Mouse (Mus musculus): ENCODE results near the gene Ntf5. TPM values are rescaled to one million over a fixed set of nuclear protein-coding genes. Genes with fewer than 3 reads are reported as not detected.
A peak's percentile ranks its signal among the peaks of the same experiment; 100 is the strongest.

The Ntf5 gene
- polyA plus RNA-seq, 1 experiment from 2014 or later = 1.1 TPM

DNA sequence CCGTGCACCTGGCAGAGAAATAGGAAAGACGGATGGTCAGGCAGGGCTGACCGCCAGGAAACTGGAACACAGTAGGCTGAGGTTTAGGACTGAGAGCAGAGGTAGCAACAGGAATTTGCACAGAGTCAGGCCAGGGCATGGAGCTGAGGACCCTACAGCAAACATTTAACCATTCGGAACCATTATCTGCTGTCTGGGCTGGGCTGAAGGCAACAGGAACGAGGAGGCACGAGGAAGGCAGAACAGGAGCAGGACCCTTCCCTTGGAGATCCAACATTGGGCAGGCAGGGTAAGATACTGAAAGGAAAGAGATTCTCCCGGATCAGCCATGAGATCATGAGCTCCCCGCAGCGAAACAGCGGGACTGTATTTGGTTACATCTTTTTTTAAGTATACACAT lies 5.7 kb upstream of the Ntf5 start:
- Histone ChIP-seq H3K36me3 (no peaks in the 10 kb centered on the region), H3K4me3 (no peak overlapping the region), H3K4me1 (replicated peaks) (peaks cover 17% of the 10 kb centered on the region), H3K27me3 (ENCODE audit: insufficient read depth, poor library complexity, severe bottlenecking) (peaks cover 81% of the 10 kb centered on the region), H3K27ac (no peak overlapping the region), H3K9me3 (no peaks in the 10 kb centered on the region)
- WGBS = 84% methylated on average over 10 of the region's 10 CpGs
- DNase-seq (ENCODE audit: low spot score) = no peak

DNA sequence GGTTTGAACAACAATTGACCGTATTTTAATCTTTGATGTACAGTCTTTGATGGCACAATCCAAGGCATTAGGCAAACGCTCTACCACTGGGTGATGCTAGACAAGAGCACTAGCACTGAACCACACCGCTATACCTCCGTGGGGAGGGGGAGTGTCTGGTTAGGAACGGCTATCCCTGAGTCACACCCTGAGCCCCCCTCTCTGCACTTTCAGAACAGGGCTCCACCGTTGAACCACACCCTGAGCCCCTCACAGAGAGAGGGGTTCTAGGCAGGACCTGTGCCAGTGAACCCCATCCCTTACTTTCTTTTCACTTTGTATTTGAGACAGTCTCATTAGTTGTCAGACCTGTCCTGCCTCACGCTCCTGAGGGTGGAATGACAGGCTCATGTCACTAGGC lies 5.1 kb upstream of the Ntf5 start:
- DNase-seq (ENCODE audit: low spot score) = no peak
- WGBS = 78% methylated on average over 7 of the region's 7 CpGs
- peaks cover 86% of the 10 kb centered on the region for H3K27me3 ChIP-seq (ENCODE audit: insufficient read depth, poor library complexity, severe bottlenecking)

DNA sequence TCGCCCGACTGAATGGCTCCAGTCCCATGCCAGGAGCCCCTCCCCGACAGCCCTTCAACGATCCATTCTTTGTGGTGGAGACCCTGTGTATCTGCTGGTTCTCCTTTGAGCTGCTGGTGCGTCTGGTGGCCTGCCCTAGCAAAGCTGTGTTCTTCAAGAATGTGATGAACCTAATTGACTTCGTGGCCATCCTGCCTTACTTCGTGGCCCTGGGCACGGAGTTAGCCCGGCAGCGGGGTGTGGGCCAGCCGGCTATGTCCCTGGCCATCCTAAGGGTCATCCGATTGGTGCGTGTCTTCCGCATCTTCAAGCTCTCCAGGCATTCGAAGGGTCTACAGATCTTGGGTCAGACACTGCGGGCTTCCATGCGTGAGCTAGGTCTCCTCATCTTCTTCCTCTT lies 4.5 kb upstream of the Ntf5 start:
- Histone ChIP-seq H3K9me3 (no peaks in the 10 kb centered on the region), H3K27ac (no peak overlapping the region), H3K4me1 (replicated peaks) (peaks cover 27% of the 10 kb centered on the region), H3K36me3 (no peaks in the 10 kb centered on the region), H3K4me3 (no peak overlapping the region), H3K27me3 (ENCODE audit: insufficient read depth, poor library complexity, severe bottlenecking) (peaks cover 92% of the 10 kb centered on the region)
- no peak for DNase-seq (ENCODE audit: low spot score)
- WGBS = 88% methylated on average over 17 of the region's 17 CpGs

More for the DNA sequence above, 5.1 kb upstream of the Ntf5 start:
- Histone ChIP-seq H3K27ac (no peak overlapping the region), H3K4me1 (replicated peaks) (peaks cover 21% of the 10 kb centered on the region), H3K36me3 (no peaks in the 10 kb centered on the region), H3K4me3 (no peak overlapping the region), H3K9me3 (no peaks in the 10 kb centered on the region)

DNA sequence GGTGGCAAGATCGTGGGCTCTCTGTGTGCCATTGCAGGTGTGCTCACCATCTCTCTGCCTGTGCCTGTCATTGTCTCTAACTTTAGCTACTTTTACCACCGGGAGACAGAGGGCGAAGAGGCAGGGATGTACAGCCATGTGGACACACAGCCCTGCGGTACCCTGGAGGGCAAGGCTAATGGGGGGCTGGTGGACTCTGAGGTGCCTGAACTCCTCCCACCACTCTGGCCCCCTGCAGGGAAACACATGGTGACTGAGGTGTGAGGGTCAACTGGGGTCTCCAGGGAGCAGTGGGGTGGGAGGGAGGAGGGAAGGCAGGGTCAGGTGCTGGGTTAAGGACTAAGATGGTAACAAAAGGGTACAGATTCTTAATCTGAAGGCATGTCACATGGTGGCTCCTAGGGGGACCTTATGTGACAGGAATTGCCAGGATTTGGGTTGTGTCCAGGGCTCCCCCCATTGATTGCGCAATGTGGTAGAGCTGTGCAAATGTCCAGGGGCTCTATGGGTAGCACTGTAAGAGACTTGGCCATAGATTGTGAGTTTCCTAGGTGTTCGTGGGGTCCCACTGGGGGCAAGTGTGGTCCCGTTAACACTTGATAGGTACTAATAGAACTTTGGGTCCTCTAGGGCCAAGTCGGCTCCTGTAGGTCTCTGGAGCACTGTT lies 3.9 kb upstream of the Ntf5 start:
- peaks cover 32% of the 10 kb centered on the region for H3K4me1 ChIP-seq (replicated peaks)
- 88% methylated on average over 8 of the region's 8 CpGs for WGBS
- no peak for DNase-seq (ENCODE audit: low spot score)
- no peaks in the 10 kb centered on the region for H3K9me3 ChIP-seq
- no peaks in the 10 kb centered on the region for H3K36me3 ChIP-seq
- peaks cover 99% of the 10 kb centered on the region for H3K27me3 ChIP-seq (ENCODE audit: insufficient read depth, poor library complexity, severe bottlenecking)
- H3K27ac ChIP-seq = no peak overlapping the region
- H3K4me3 ChIP-seq = no peak overlapping the region

DNA sequence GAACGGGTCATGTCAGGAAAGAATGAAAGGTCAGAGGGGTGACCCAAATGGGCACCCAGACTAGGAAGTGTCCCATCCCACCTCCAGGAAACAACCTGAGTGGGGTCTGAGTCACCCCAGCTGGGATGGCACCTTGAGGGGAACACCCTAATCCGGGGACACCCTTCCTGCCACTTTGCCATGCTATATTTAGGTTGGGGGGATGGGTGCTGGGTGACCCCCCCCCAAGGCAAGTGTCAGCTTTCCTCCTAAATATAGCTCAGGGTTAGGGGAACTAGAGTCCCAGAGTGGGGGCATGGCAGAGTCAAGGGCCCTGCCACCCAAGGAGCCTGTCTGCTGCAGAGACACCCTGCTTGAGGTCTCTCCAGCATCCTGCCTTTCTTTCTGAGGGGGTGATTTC lies 1.1 kb upstream of the Ntf5 start:
- peaks cover 100% of the 10 kb centered on the region for H3K27me3 ChIP-seq (ENCODE audit: insufficient read depth, poor library complexity, severe bottlenecking)
- H3K9me3 ChIP-seq = no peaks in the 10 kb centered on the region
- H3K4me1 ChIP-seq (replicated peaks) = peaks cover 23% of the 10 kb centered on the region
- H3K4me3 ChIP-seq = no peak overlapping the region
- no peak overlapping the region for H3K27ac ChIP-seq
- WGBS = 80% methylated on average over 2 of the region's 2 CpGs
- H3K36me3 ChIP-seq = no peaks in the 10 kb centered on the region
- DNase-seq (ENCODE audit: low spot score) = no peak

DNA sequence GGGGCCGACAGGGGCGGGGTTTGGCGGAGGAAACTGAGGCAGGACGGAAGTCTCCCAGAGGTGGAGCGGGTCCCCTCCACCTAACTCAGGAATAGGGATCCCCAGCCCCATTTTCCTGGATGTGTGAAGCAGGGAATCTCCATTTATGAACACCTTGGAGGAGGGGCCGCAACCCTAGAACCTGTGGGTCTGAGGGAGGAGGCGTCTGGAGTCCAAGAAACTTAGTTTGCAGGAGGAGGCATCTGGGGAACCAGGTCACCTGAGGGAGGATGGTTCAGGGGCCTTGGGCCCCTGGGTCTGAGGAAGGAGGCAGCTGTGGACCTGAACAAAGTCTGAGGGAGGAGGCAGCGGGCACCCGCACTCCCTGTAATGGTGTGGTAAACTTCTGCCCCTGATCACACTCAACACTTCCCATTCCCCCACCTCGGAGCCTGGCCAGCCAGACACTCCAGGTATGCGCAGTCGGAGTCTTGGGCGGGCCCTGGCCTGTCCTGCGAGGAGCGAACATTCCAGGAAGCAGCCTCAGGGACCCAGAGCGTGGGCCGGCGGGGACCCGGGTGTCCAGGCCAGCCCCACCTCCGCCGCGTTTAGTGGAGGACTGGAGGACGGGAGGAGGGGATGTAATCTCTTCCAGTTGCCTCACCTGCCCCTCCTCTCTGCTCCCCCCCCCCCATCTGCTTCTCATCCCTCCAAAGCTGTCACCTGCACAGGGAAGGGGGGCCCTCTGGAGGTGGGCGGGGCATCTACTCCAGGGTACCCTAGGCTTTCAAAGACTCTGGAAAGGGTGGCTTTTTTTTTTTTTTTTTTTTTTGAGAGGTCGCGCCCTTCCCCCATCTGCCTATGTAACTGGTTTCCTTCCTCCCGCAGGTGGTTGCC lies 607 bp downstream of the Ntf5 start:
- no peaks in the 10 kb centered on the region for H3K9me3 ChIP-seq
- peak overlapping the region; percentile 70; the same call in 1 of the 2 replicates for H3K27ac ChIP-seq
- H3K27me3 ChIP-seq (ENCODE audit: insufficient read depth, poor library complexity, severe bottlenecking) = peaks cover 100% of the 10 kb centered on the region
- H3K4me1 ChIP-seq (replicated peaks) = peaks cover 38% of the 10 kb centered on the region
- DNase-seq (ENCODE audit: low spot score) = no peak
- H3K36me3 ChIP-seq = no peaks in the 10 kb centered on the region
- 1% methylated on average over 27 of the region's 27 CpGs for WGBS
- H3K4me3 ChIP-seq = peak overlapping the region; percentile 59

DNA sequence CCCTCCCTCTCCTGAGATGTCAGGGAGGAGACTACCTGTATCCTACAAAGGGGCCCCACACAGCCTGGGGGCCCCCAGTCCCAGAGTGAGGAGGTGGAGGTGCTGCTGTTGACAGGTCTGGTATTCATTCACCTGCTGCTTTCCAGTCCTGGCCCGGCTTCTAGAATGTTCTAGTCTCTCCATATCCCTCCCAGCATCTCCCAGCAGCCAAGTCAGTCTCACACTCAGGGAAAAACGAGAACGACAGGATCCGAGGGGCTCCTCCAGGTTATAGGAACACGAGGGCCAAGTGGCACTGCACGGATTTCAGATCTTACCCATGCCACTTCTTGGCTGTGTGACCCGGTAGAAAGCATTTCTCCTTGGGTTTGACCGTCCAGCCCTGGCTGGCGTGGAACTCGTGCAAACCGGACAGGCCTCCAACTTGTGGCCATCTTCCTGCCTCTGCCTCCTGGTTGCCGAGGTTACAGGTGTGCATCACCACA lies 1.3 kb downstream of the Ntf5 start:
- no peaks in the 10 kb centered on the region for H3K9me3 ChIP-seq
- H3K4me1 ChIP-seq (replicated peaks) = peaks cover 38% of the 10 kb centered on the region
- H3K4me3 ChIP-seq = no peak overlapping the region
- WGBS = 45% methylated on average over 12 of the region's 12 CpGs
- DNase-seq (ENCODE audit: low spot score) = no peak
- no peak overlapping the region for H3K27ac ChIP-seq
- H3K27me3 ChIP-seq (ENCODE audit: insufficient read depth, poor library complexity, severe bottlenecking) = peaks cover 100% of the 10 kb centered on the region
- no peaks in the 10 kb centered on the region for H3K36me3 ChIP-seq

DNA sequence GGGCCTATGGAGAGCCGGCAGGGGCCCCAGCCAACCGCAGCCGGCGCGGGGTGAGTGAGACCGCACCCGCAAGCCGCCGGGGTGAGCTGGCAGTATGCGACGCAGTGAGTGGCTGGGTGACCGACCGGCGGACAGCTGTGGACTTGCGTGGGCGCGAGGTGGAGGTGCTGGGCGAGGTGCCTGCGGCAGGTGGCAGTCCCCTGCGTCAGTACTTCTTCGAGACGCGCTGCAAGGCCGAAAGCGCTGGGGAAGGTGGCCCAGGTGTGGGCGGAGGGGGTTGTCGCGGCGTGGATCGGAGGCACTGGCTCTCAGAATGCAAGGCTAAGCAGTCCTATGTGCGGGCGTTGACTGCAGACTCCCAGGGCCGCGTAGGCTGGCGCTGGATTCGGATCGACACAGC lies 2.1 kb downstream of the Ntf5 start:
- Histone ChIP-seq H3K4me1 (replicated peaks) (peaks cover 43% of the 10 kb centered on the region), H3K36me3 (peaks cover 3% of the 10 kb centered on the region), H3K9me3 (no peaks in the 10 kb centered on the region), H3K4me3 (peak overlapping the region; percentile 30), H3K27ac (no peak overlapping the region), H3K27me3 (ENCODE audit: insufficient read depth, poor library complexity, severe bottlenecking) (peaks cover 100% of the 10 kb centered on the region)
- WGBS = 11% methylated on average over 37 of the region's 37 CpGs
- DNase-seq (ENCODE audit: low spot score) = no peak

DNA sequence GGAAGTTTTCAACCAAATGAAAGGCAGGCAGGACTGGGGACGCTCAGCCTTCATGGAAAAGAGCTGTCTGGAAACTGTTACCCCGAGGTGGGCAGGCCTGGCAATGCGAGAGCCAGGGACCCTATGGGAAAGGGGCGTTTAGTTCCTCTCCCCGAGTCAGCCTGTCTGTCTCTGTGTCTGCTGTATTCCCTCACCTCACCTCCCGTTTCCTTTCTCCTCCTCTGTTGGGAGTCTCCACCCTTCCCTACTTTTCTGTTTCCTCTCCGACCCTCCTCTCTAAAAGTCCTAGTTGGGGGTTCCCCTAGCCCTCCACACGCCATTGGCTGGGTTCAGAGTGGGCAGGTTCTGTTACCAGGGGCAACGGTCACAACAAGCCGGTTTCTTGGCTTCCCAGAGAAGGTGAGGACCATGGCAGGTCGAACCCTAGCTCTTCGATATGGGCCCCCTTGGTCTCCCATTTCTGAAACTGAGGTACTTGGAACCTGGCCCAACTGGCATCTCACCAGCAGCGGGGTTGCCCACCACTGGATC lies 4.5 kb downstream of the Ntf5 start:
- H3K4me1 ChIP-seq (replicated peaks) = peaks cover 42% of the 10 kb centered on the region
- H3K9me3 ChIP-seq = no peaks in the 10 kb centered on the region
- H3K27ac ChIP-seq = no peak overlapping the region
- peaks cover 26% of the 10 kb centered on the region for H3K36me3 ChIP-seq
- peaks cover 93% of the 10 kb centered on the region for H3K27me3 ChIP-seq (ENCODE audit: insufficient read depth, poor library complexity, severe bottlenecking)
- 8% methylated on average over 13 of the region's 13 CpGs for WGBS
- peak overlapping the region; percentile 11; the same call in 1 of the 2 replicates for H3K4me3 ChIP-seq
- no peak for DNase-seq (ENCODE audit: low spot score)

DNA sequence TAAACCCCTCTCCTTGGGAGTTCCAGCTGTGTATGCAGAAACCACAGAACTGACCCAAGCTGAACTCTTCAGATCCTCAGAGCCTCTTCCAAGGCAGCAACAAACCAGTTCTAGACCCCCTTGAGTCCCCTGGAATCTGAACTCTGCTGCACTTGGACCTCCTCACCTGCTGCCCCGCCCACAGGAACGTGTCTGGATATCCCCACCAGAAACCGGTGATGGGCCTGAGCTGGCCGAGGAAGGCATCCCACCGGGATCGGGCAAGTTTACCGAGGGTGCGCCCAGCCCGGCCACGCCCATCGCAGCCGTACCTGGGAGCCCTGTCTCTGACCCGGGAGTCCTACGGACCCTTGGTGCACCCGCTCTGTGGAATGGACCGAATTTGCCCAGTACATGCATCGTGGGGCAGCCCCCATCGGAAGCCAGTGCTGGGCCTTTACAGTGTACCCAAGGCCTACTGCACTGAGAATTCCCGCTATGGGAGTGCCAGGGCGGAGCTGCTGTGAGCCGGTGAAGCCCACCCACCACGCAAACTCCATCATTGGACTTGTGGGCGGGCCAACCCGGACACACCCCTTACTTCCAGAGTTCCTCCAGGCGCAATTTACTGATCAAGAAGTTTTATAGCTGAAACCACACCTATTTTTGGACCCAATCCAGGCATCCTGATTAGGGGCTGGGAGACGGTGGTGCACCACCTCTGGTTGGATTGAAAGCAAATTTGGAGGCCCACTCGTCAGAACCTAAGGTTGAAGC lies 6.5 kb downstream of the Ntf5 start:
- peaks cover 47% of the 10 kb centered on the region for H3K36me3 ChIP-seq
- H3K4me1 ChIP-seq (replicated peaks) = peaks cover 28% of the 10 kb centered on the region
- no peak overlapping the region for H3K27ac ChIP-seq
- no peaks in the 10 kb centered on the region for H3K9me3 ChIP-seq
- DNase-seq (ENCODE audit: low spot score) = no peak
- WGBS = 15% methylated on average over 27 of the region's 27 CpGs
- H3K4me3 ChIP-seq = peak overlapping the region; percentile 22; the same call in 1 of the 2 replicates
- H3K27me3 ChIP-seq (ENCODE audit: insufficient read depth, poor library complexity, severe bottlenecking) = peaks cover 73% of the 10 kb centered on the region

DNA sequence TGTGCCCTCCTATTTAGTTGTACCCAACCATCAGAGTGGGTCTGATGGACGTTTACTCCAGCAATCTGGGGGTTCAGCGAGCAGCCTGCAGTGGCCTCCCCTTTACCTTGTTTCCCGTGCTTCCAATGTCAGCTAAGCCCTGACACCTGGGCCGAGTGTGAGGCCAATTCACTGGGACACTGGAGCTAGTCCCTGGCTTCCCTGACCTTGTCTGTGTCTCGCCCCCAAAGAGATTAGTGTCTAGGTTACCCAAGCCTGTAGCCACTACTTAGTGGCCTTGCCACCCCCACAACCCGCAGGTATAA lies 7.1 kb downstream of the Ntf5 start, which contains the start of gene Lhb:
Lhb (plus strand) TSS at position 206 of the 305 bp plus-strand sequence.
- no peak for DNase-seq (ENCODE audit: low spot score)
- Histone ChIP-seq H3K27ac (no peak within 1 kb of the TSS), H3K27me3 (ENCODE audit: insufficient read depth, poor library complexity, severe bottlenecking) (peaks cover 67% of the 10 kb centered on the region), H3K4me1 (replicated peaks) (peaks cover 24% of the 10 kb centered on the region), H3K4me3 (peak within 1 kb of the TSS; percentile 22; the same call in 1 of the 2 replicates), H3K9me3 (no peaks in the 10 kb centered on the region), H3K36me3 (peaks cover 52% of the 10 kb centered on the region)
- 59% methylated on average over 6 of the region's 6 CpGs for WGBS

DNA sequence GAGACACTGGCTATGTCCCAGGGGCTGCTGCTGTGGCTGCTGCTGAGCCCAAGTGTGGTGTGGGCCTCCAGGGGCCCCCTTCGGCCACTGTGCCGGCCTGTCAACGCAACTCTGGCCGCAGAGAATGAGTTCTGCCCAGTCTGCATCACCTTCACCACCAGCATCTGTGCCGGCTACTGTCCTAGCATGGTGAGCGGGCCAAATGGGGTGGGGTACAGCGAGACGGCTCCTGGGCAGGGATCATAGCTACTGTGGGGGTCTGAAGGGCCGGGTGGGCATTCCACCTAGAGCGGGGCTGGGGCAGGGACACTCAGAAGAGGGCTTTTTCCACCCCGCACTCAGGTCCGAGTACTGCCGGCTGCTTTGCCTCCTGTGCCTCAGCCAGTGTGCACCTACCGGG lies 7.7 kb downstream of the Ntf5 start:
- Histone ChIP-seq H3K4me3 (no peak overlapping the region), H3K27me3 (ENCODE audit: insufficient read depth, poor library complexity, severe bottlenecking) (peaks cover 61% of the 10 kb centered on the region), H3K4me1 (replicated peaks) (peaks cover 20% of the 10 kb centered on the region), H3K9me3 (no peaks in the 10 kb centered on the region), H3K27ac (no peak overlapping the region), H3K36me3 (peaks cover 58% of the 10 kb centered on the region)
- WGBS = 92% methylated on average over 14 of the region's 14 CpGs
- DNase-seq (ENCODE audit: low spot score) = no peak
